Mouse (Mus musculus) hindbrain, postnatal 0 days (tissue): ENCODE measurements around the gene Arih1. TPM values are rescaled to one million over a fixed set of nuclear protein-coding genes. Genes with fewer than 3 reads are reported as not detected.

Experiments used
- ATAC-seq: fragments of 200-750 bp; cut with Nextera tagmentation; 2 replicates; pipeline ENCODE4 v1.8.0; 2017; ENCODE audit warnings: mild to moderate bottlenecking, moderate TSS enrichment, moderate library complexity
- DNase-seq: peaks from one replicate; pipeline ENCODE4 v3.0.0-alpha.2; 2015; ENCODE audit warnings: low spot score
- H3K27ac ChIP-seq: fragments of 300-500 bp; sonication (generic); 2 replicates; pipeline ENCODE4 v1.5.1; 2014; ENCODE audit warnings: mild to moderate bottlenecking
- H3K27me3 ChIP-seq: fragments of 300-500 bp; sonication (generic); 2 replicates; pipeline ENCODE4 v1.6.1; 2014; ENCODE audit warnings: low read length, mixed read lengths; ENCODE audit not compliant: insufficient read depth
- H3K36me3 ChIP-seq: fragments of 300-500 bp; sonication (generic); 2 replicates; pipeline ENCODE4 v1.6.1; 2014; ENCODE audit warnings: low read length, mixed read lengths; ENCODE audit not compliant: insufficient read depth
- H3K4me1 ChIP-seq: fragments of 300-500 bp; sonication (generic); 2 replicates; pipeline ENCODE4 v1.6.1; 2014; ENCODE audit warnings: antibody characterized with exemption, low read length, mixed read lengths; ENCODE audit not compliant: insufficient read depth
- H3K4me2 ChIP-seq: fragments of 300-500 bp; sonication (generic); 2 replicates; pipeline ENCODE4 v1.6.1; 2014; ENCODE audit warnings: low read depth, mild to moderate bottlenecking, low read length, moderate library complexity, mixed read lengths
- H3K4me3 ChIP-seq: fragments of 300-500 bp; sonication (generic); 2 replicates; pipeline ENCODE4 v1.5.1; 2014; ENCODE audit warnings: low read length
- H3K9ac ChIP-seq: fragments of 300-500 bp; sonication (generic); replicated peaks from 2 replicates; pipeline ENCODE4 v1.6.1; 2014; ENCODE audit warnings: mild to moderate bottlenecking, low read length, moderate library complexity, mixed read lengths
- H3K9me3 ChIP-seq: fragments of 300-500 bp; sonication (generic); 2 replicates; pipeline ENCODE4 v1.6.1; 2016; ENCODE audit warnings: low read length, mixed read lengths
- CTCF ChIP-seq: IDR thresholded peaks from 2 replicates; pipeline ENCODE4 v1.5.1; 2016; ENCODE audit warnings: antibody characterized with exemption, control low read depth, low read depth
- WGBS: fragments of 180-500 bp; shearing (Covaris S2); extraction: QIAGEN DNeasy Blood & Tissue Kit; methylation state at CpG from one replicate; pipeline ENCODE4 v1.1.7; 2014; 5-methylcytosine and 5-hydroxymethylcytosine counted together
- polyA plus RNA-seq: library from polyadenylated mRNA; unstranded; fragments of >200 nt; fragmentation: Nextera tagmentation; extraction: Ambion mirVana; gene quantifications from 2 replicates; pipeline ENCODE4 v1.2.1, GENCODE M21; 2015
- total RNA-seq: library from RNA; depleted of rRNA; stranded (reverse); fragments of >200 nt; gene quantifications from 2 replicates; pipeline ENCODE4 v1.2.3, GENCODE M21; 2014

Arih1 gene
- total and polyA plus RNA-seq, 2 experiments from 2014 or later = 7.4 to 40.3 TPM

- Histone ChIP-seq H3K4me2 (peak overlapping the region; percentile 94), H3K27ac (peak overlapping the region; percentile 99; the same call in 1 of the 2 replicates), H3K9ac (peak overlapping the region; percentile 99; the same call in 1 of the 2 replicates), H3K4me1 (no peaks in the 10 kb centered on the region), H3K4me3 (peak overlapping the region; percentile 100), H3K27me3 (no peaks in the 10 kb centered on the region), H3K9me3 (no peaks in the 10 kb centered on the region), H3K36me3 (no peaks in the 10 kb centered on the region)
- ATAC-seq = no peak
- no peak for DNase-seq
- TF ChIP-seq CTCF = no peak
These were observed 913 bp upstream of the Arih1 start for GRCm38 (mm10) chr9:59487331-59487730.

- no peak for DNase-seq
- H3K27ac ChIP-seq = peak overlapping the region; percentile 99
These were observed 321 bp downstream of the Arih1 start for GRCm38 (mm10) chr9:59486076-59486518.

GRCm38 (mm10) chr9:59485511-59486075 is 825 bp downstream of the Arih1 start:
- DNase-seq (peak; percentile 66), ATAC-seq (peak; percentile 46)
- H3K36me3 ChIP-seq = no peaks in the 10 kb centered on the region
- TF ChIP-seq CTCF = peak; percentile 17; the same call in 1 of the 2 replicates
- peak overlapping the region; percentile 99 for H3K27ac ChIP-seq
- H3K4me2 ChIP-seq = peak overlapping the region; percentile 94
- H3K4me3 ChIP-seq = peak overlapping the region; percentile 100
- no peaks in the 10 kb centered on the region for H3K9me3 ChIP-seq
- H3K4me1 ChIP-seq = 0 out of 2 replicates have a peak, but pooled peaks cover 2% of the 10 kb centered on the region
- H3K9ac ChIP-seq = peak overlapping the region; percentile 99
- WGBS = under 1% methylated on average over 30 of the region's 34 CpGs
- H3K27me3 ChIP-seq = no peaks in the 10 kb centered on the region

More at GRCm38 (mm10) chr9:59486076-59486518, 321 bp downstream of the Arih1 start:
- no peaks in the 10 kb centered on the region for H3K9me3 ChIP-seq
- 1% methylated on average over 28 of the region's 71 CpGs for WGBS
- peak; percentile 73; the same call in 1 of the 2 replicates for ATAC-seq
- H3K4me1 ChIP-seq = 0 out of 2 replicates have a peak, but pooled peaks cover 2% of the 10 kb centered on the region
- H3K4me2 ChIP-seq = peak overlapping the region; percentile 94
- H3K36me3 ChIP-seq = no peaks in the 10 kb centered on the region
- H3K4me3 ChIP-seq = peak overlapping the region; percentile 100
- TF ChIP-seq CTCF = no peak
- no peaks in the 10 kb centered on the region for H3K27me3 ChIP-seq
- peak overlapping the region; percentile 99 for H3K9ac ChIP-seq

- peak overlapping the region; percentile 100 for H3K4me3 ChIP-seq
- no peak overlapping the region for H3K27ac ChIP-seq
- H3K4me2 ChIP-seq = peak overlapping the region; percentile 94
- H3K36me3 ChIP-seq = no peaks in the 10 kb centered on the region
- TF ChIP-seq CTCF = no peak
- H3K9ac ChIP-seq = peak overlapping the region; percentile 99
- DNase-seq (no peak), ATAC-seq (no peak)
- no peaks in the 10 kb centered on the region for H3K9me3 ChIP-seq
- 15% methylated on average over 7 of the region's 7 CpGs for WGBS
- no peaks in the 10 kb centered on the region for H3K27me3 ChIP-seq
- 0 out of 2 replicates have a peak, but pooled peaks cover 2% of the 10 kb centered on the region for H3K4me1 ChIP-seq
These were observed 1.7 kb downstream of the Arih1 start for GRCm38 (mm10) chr9:59484760-59485159.

- WGBS = 30% methylated on average over 1 of the region's 1 CpGs
- Histone ChIP-seq H3K4me1 (0 out of 2 replicates have a peak, but pooled peaks cover 8% of the 10 kb centered on the region), H3K36me3 (no peaks in the 10 kb centered on the region), H3K27ac (no peak overlapping the region), H3K9me3 (no peaks in the 10 kb centered on the region), H3K4me2 (peak overlapping the region; percentile 31), H3K9ac (no peak overlapping the region), H3K27me3 (no peaks in the 10 kb centered on the region), H3K4me3 (no peak overlapping the region)
- TF ChIP-seq CTCF = peak; percentile 49
- DNase-seq (peak; percentile 8), ATAC-seq (no peak)
These were observed 4.0 kb downstream of the Arih1 start for GRCm38 (mm10) chr9:59482419-59482818.

GRCm38 (mm10) chr9:59476617-59477016 is 9.8 kb downstream of the Arih1 start:
- no peaks in the 10 kb centered on the region for H3K36me3 ChIP-seq
- no peak overlapping the region for H3K27ac ChIP-seq
- no peak for DNase-seq
- ATAC-seq = no peak
- H3K9me3 ChIP-seq = no peaks in the 10 kb centered on the region
- no peak overlapping the region for H3K9ac ChIP-seq
- H3K4me2 ChIP-seq = no peak overlapping the region
- TF ChIP-seq CTCF = no peak
- H3K27me3 ChIP-seq = no peaks in the 10 kb centered on the region
- 89% methylated on average over 2 of the region's 2 CpGs for WGBS
- 0 out of 2 replicates have a peak, but pooled peaks cover 6% of the 10 kb centered on the region for H3K4me1 ChIP-seq
- H3K4me3 ChIP-seq = no peak overlapping the region

- no peak for ATAC-seq
- Histone ChIP-seq H3K4me2 (no peak overlapping the region), H3K36me3 (no peaks in the 10 kb centered on the region), H3K4me3 (no peak overlapping the region), H3K9ac (no peak overlapping the region), H3K27me3 (no peaks in the 10 kb centered on the region), H3K4me1 (0 out of 2 replicates have a peak, but pooled peaks cover 6% of the 10 kb centered on the region), H3K9me3 (no peaks in the 10 kb centered on the region), H3K27ac (no peak overlapping the region)
- DNase-seq = no peak
- no peak for TF ChIP-seq CTCF
- WGBS = 81% methylated on average over 1 of the region's 1 CpGs
These were observed 11.6 kb downstream of the Arih1 start for GRCm38 (mm10) chr9:59474838-59475237.
